22 mouse cellular contexts compared by ENCODE assay signal in the genomic region with DNA sequence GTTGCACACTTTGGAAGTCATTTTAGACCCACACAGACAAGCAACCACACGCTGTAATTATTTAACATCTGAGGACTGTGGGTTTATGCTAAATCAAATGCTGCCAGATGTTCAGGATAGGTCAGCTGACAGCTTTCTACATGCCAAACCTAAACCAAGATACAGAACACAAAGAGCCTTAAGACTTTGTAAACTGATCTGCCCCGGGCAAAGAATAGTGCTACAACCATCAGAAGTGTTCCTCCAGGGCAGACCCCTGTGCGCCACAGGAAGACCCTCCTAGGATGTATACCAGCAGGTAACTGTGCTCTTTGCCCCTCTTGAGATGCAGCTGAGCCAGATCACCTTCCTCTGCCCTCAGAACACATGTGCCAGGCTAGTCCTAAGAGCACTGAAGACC.
DNase-seq lines count a peak whose midpoint lies in the region; ATAC-seq lines count a peak whose summit lies in the region.
"Had no signal": no experiment of that assay in that cellular context is flagged by ENCODE, and none has a peak within 500 bp of the region (broad histone marks: within the 10 kb centered on the region; RNA-seq: fewer than 3 reads in every experiment).

No protein-coding gene starts in this region.

- no peak overlapping the region for H3K9ac ChIP-seq in forebrain, embryonic 11.5 days (ENCODE audit: low read length)
- H3K9ac ChIP-seq in embryonic facial prominence, embryonic 14.5 days (ENCODE audit: low read depth, low read length): no peak overlapping the region
- H3K9ac ChIP-seq in limb, embryonic 15.5 days: no peak overlapping the region
- H3K9ac ChIP-seq: heart, embryonic 12.5 days; liver, embryonic 12.5 days; lung, embryonic 14.5 days; midbrain, embryonic 13.5 days had no signal

- WGBS in forebrain, embryonic 10.5 days: 83% methylated on average over 3 of the region's 3 CpGs
- WGBS in forebrain, embryonic 11.5 days: 74% methylated on average over 3 of the region's 3 CpGs
- WGBS in embryonic facial prominence, embryonic 14.5 days: 13% methylated on average over 3 of the region's 3 CpGs
- WGBS in limb, embryonic 15.5 days: 22% methylated on average over 3 of the region's 3 CpGs

- no peak for DNase-seq in forebrain, embryonic 10.5 days (ENCODE audit: extremely low spot score, low spot score)
- DNase-seq in forebrain, embryonic 11.5 days (ENCODE audit: low spot score): no peak
- DNase-seq in 416B (ENCODE audit: low read depth): peak; percentile 11
- DNase-seq in embryonic facial prominence, embryonic 14.5 days (ENCODE audit: low spot score): peak; percentile 74
- DNase-seq in kidney, adult 18-20 months: no peak
- no peak for DNase-seq in adrenal gland, postnatal 25 days
- DNase-seq in kidney, adult 9 months: no peak
- DNase-seq: adrenal gland, postnatal 36 days; cerebellum, adult 9-10 months; gastrocnemius, postnatal 36 days; kidney, adult 2 months; kidney, postnatal 36 days; lung, embryonic 14.5 days; lung, postnatal 4 days; right cerebral cortex, postnatal 14 days; thymus, postnatal 25 days had no signal

- H3K27me3 ChIP-seq in forebrain, embryonic 10.5 days (ENCODE audit: poor library complexity, severe bottlenecking): no peaks in the 10 kb centered on the region
- H3K27me3 ChIP-seq in forebrain, embryonic 11.5 days (ENCODE audit: control insufficient read depth, insufficient read depth, low read length): no peaks in the 10 kb centered on the region
- no peaks in the 10 kb centered on the region for H3K27me3 ChIP-seq in embryonic facial prominence, embryonic 14.5 days (replicated peaks; ENCODE audit: control insufficient read depth, insufficient read depth, low read length)
- H3K27me3 ChIP-seq in limb, embryonic 15.5 days: no peaks in the 10 kb centered on the region
- H3K27me3 ChIP-seq: heart, embryonic 12.5 days; liver, embryonic 12.5 days; midbrain, embryonic 13.5 days had no signal

- no peaks in the 10 kb centered on the region for H3K36me3 ChIP-seq in forebrain, embryonic 10.5 days (replicated peaks)
- no peaks in the 10 kb centered on the region for H3K36me3 ChIP-seq in forebrain, embryonic 11.5 days (ENCODE audit: control insufficient read depth, insufficient read depth, low read length)
- no peaks in the 10 kb centered on the region for H3K36me3 ChIP-seq in embryonic facial prominence, embryonic 14.5 days (ENCODE audit: control insufficient read depth, insufficient read depth, low read length)
- H3K36me3 ChIP-seq in limb, embryonic 15.5 days: no peaks in the 10 kb centered on the region
- H3K36me3 ChIP-seq: heart, embryonic 12.5 days; liver, embryonic 12.5 days; midbrain, embryonic 13.5 days had no signal

- peaks cover 27% of the 10 kb centered on the region for H3K4me1 ChIP-seq in forebrain, embryonic 10.5 days
- no peaks in the 10 kb centered on the region for H3K4me1 ChIP-seq in forebrain, embryonic 11.5 days (replicated peaks; ENCODE audit: control insufficient read depth, insufficient read depth, low read length)
- peaks cover 12% of the 10 kb centered on the region for H3K4me1 ChIP-seq in embryonic facial prominence, embryonic 14.5 days (ENCODE audit: control insufficient read depth, insufficient read depth, low read length)
- peaks cover 19% of the 10 kb centered on the region for H3K4me1 ChIP-seq in limb, embryonic 15.5 days

- no peak for ATAC-seq in forebrain, embryonic 11.5 days (replicated peaks; ENCODE audit: low FRiP score)
- peak; percentile 33; the same call in 1 of the 2 replicates for ATAC-seq in embryonic facial prominence, embryonic 14.5 days (ENCODE audit: low read depth)
- ATAC-seq in limb, embryonic 15.5 days (ENCODE audit: insufficient number of reproducible peaks, low FRiP score, low TSS enrichment, low read depth): peak; percentile 30; the same call in 1 of the 2 replicates
- ATAC-seq: hindbrain, embryonic 16.5 days; liver, embryonic 12.5 days; midbrain, embryonic 13.5 days had no signal

- H3K4me2 ChIP-seq in forebrain, embryonic 11.5 days (ENCODE audit: low read depth, low read length, severe bottlenecking): no peak overlapping the region
- H3K4me2 ChIP-seq in embryonic facial prominence, embryonic 14.5 days (ENCODE audit: low read depth, low read length): no peak overlapping the region
- no peak overlapping the region for H3K4me2 ChIP-seq in limb, embryonic 15.5 days
- H3K4me2 ChIP-seq: heart, embryonic 12.5 days; liver, embryonic 12.5 days; lung, embryonic 14.5 days; midbrain, embryonic 13.5 days had no signal

- no peaks in the 10 kb centered on the region; the same call in 1 of the 2 replicates for H3K9me3 ChIP-seq in forebrain, embryonic 10.5 days
- no peaks in the 10 kb centered on the region for H3K9me3 ChIP-seq in forebrain, embryonic 11.5 days (ENCODE audit: control insufficient read depth, low read length)
- H3K9me3 ChIP-seq in embryonic facial prominence, embryonic 14.5 days (ENCODE audit: control insufficient read depth, low read length): no peaks in the 10 kb centered on the region
- no peaks in the 10 kb centered on the region for H3K9me3 ChIP-seq in limb, embryonic 15.5 days
- H3K9me3 ChIP-seq: heart, embryonic 12.5 days; liver, embryonic 12.5 days; midbrain, embryonic 13.5 days had no signal

- H3K4me3 ChIP-seq in forebrain, embryonic 10.5 days: no peak overlapping the region
- no peak overlapping the region for H3K4me3 ChIP-seq in forebrain, embryonic 11.5 days (ENCODE audit: low read depth, low read length)
- H3K4me3 ChIP-seq in embryonic facial prominence, embryonic 14.5 days (ENCODE audit: low read depth, low read length): no peak overlapping the region
- H3K4me3 ChIP-seq in limb, embryonic 15.5 days: no peak overlapping the region
- H3K4me3 ChIP-seq: heart, embryonic 12.5 days; liver, embryonic 12.5 days; midbrain, embryonic 13.5 days had no signal

- H3K27ac ChIP-seq in forebrain, embryonic 10.5 days: peak overlapping the region; percentile 35; the same call in 1 of the 2 replicates
- H3K27ac ChIP-seq in forebrain, embryonic 11.5 days (ENCODE audit: low read depth, low read length): no peak overlapping the region
- H3K27ac ChIP-seq in embryonic facial prominence, embryonic 14.5 days (replicated peaks; ENCODE audit: low read depth, low read length): 0 out of 2 replicates have a peak overlapping the region, but pooled peaks have one; percentile 28
- H3K27ac ChIP-seq in limb, embryonic 15.5 days: no peak overlapping the region; the same call in 1 of the 2 replicates
- H3K27ac ChIP-seq: liver, embryonic 12.5 days; midbrain, embryonic 13.5 days; stomach, postnatal 0 days had no signal

Comparison
In these comparisons a context has a peak if more than half of its experiments do, and no peak if none do; other contexts are left out.
1. H3K27ac ChIP-seq: peak in forebrain, embryonic 10.5 days (single experiment) and embryonic facial prominence, embryonic 14.5 days (single experiment); none in forebrain, embryonic 11.5 days (single experiment) and limb, embryonic 15.5 days (single experiment).
2. DNase-seq: peak in 416B (single experiment) and embryonic facial prominence, embryonic 14.5 days (single experiment); none in forebrain, embryonic 10.5 days (single experiment), forebrain, embryonic 11.5 days (single experiment), kidney, adult 18-20 months (single experiment), adrenal gland, postnatal 25 days (single experiment) and kidney, adult 9 months (single experiment).